Comparison of ENCODE assay signal across 25 mouse cellular contexts in genomic region chr1:185639486-185639885, GRCm38 (mm10).
A peak's percentile ranks its signal among the peaks of the same experiment; 100 is the strongest.
DNase-seq lines count a peak whose midpoint lies in the region; ATAC-seq lines count a peak whose summit lies in the region.
"Had no signal": no experiment of that assay in that cellular context is flagged by ENCODE, and none has a peak within 500 bp of the region (broad histone marks: within the 10 kb centered on the region; RNA-seq: fewer than 3 reads in every experiment).

No protein-coding gene starts in this region.

- H3K4me3 ChIP-seq in midbrain, embryonic 14.5 days (replicated peaks; ENCODE audit: low read depth, low read length): no peak overlapping the region
- H3K4me3 ChIP-seq in forebrain, embryonic 16.5 days (replicated peaks; ENCODE audit: low read length): no peak overlapping the region

- ATAC-seq in midbrain, embryonic 14.5 days (ENCODE audit: low FRiP score, low TSS enrichment): no peak
- ATAC-seq in forebrain, embryonic 16.5 days: no peak
- ATAC-seq: activated CD4-positive, CD25-positive, alpha-beta regulatory T cell, adult 4 months; CD4-positive, CD25-positive, alpha-beta regulatory T cell, adult 4 months; Patski had no signal

- H3K4me1 ChIP-seq in midbrain, embryonic 14.5 days (ENCODE audit: control insufficient read depth, insufficient read depth, low read length): no peaks in the 10 kb centered on the region
- H3K4me1 ChIP-seq in forebrain, embryonic 16.5 days (replicated peaks; ENCODE audit: control insufficient read depth, insufficient read depth, low read length): no peaks in the 10 kb centered on the region

- no peaks in the 10 kb centered on the region for H3K9me3 ChIP-seq in midbrain, embryonic 14.5 days (ENCODE audit: control insufficient read depth, low read length)
- H3K9me3 ChIP-seq in forebrain, embryonic 16.5 days (ENCODE audit: control insufficient read depth, low read length): no peaks in the 10 kb centered on the region

- no peak overlapping the region for H3K4me2 ChIP-seq in midbrain, embryonic 14.5 days (ENCODE audit: low read length)
- no peak overlapping the region for H3K4me2 ChIP-seq in forebrain, embryonic 16.5 days (ENCODE audit: low read length)

- peak; percentile 16 for DNase-seq in heart, adult 11 months
- no peak for DNase-seq in heart, adult 8-10 months (ENCODE audit: low spot score)
- DNase-seq in ES-CJ7 (ENCODE audit: low read depth, low spot score) (peak; percentile 47), R1 (ENCODE audit: low read depth, low spot score) (peak; percentile 89), ZHBTc4 (ENCODE audit: low read depth, low spot score) (peak; percentile 62)
- no peak for DNase-seq in midbrain, embryonic 14.5 days
- DNase-seq in gastrocnemius, postnatal 10 days: no peak
- DNase-seq: adrenal gland, adult 2 months; adrenal gland, adult 8-10 months; adrenal gland, postnatal 10 days; adrenal gland, postnatal 14 days; adrenal gland, postnatal 25 days; adrenal gland, postnatal 36 days; B cell, adult 2 months; cerebellum, adult 11 months; cerebellum, adult 11-12 months; cerebellum, adult 18-20 months; cerebellum, adult 2 months; cerebellum, adult 8-10 months had no signal

- no peak overlapping the region for H3K27ac ChIP-seq in midbrain, embryonic 14.5 days (replicated peaks; ENCODE audit: low read depth, low read length)
- no peak overlapping the region for H3K27ac ChIP-seq in forebrain, embryonic 16.5 days (ENCODE audit: low read length)

- no peaks in the 10 kb centered on the region for H3K36me3 ChIP-seq in midbrain, embryonic 14.5 days (ENCODE audit: control insufficient read depth, insufficient read depth, low read length)
- no peaks in the 10 kb centered on the region for H3K36me3 ChIP-seq in forebrain, embryonic 16.5 days (ENCODE audit: control insufficient read depth, insufficient read depth)
- H3K36me3 ChIP-seq: G1E had no signal

- WGBS in midbrain, embryonic 14.5 days: 92% methylated on average over 1 of the region's 1 CpGs
- WGBS in forebrain, embryonic 16.5 days: 87% methylated on average over 1 of the region's 1 CpGs

- H3K9ac ChIP-seq in midbrain, embryonic 14.5 days (replicated peaks; ENCODE audit: low read length): no peak overlapping the region
- H3K9ac ChIP-seq in forebrain, embryonic 16.5 days (replicated peaks; ENCODE audit: low read depth, low read length): no peak overlapping the region

- H3K27me3 ChIP-seq in midbrain, embryonic 14.5 days (ENCODE audit: control insufficient read depth, insufficient read depth, low read length): no peaks in the 10 kb centered on the region
- no peaks in the 10 kb centered on the region for H3K27me3 ChIP-seq in forebrain, embryonic 16.5 days (replicated peaks; ENCODE audit: control insufficient read depth, insufficient read depth, low read length)
- H3K27me3 ChIP-seq: CH12.LX, Patski had no signal

Comparison
In these comparisons a context has a peak if more than half of its experiments do, and no peak if none do; other contexts are left out.
1. DNase-seq: peak in heart, adult 11 months (single experiment), ES-CJ7 (single experiment), R1 (single experiment) and ZHBTc4 (single experiment); none in heart, adult 8-10 months (single experiment), midbrain, embryonic 14.5 days (single experiment) and gastrocnemius, postnatal 10 days (single experiment).